Mouse (Mus musculus) forebrain, embryonic 10.5 days (tissue): ENCODE measurements at regions not wholly inside any gene's neighbourhood (a gene's known extent, or its start where the extent isn't known, plus 50 kb on each side); places are given as distances from the start of the nearest gene placed in this dataset.

ENCODE experiments used
- DNase-seq: peaks from one replicate; pipeline ENCODE4 v3.0.0-alpha.2; 2017; ENCODE audit warnings: low spot score; ENCODE audit errors: extremely low spot score
- H3K27ac ChIP-seq: fragments of 300-500 bp; sonication (generic); 2 replicates; pipeline ENCODE4 v1.5.1; 2016; ENCODE audit warnings: mild to moderate bottlenecking
- H3K27me3 ChIP-seq: fragments of 300-500 bp; sonication (generic); 2 replicates; pipeline ENCODE4 v1.6.1; 2016; ENCODE audit warnings: mild to moderate bottlenecking; ENCODE audit not compliant: poor library complexity, severe bottlenecking
- H3K36me3 ChIP-seq: fragments of 300-500 bp; sonication (generic); replicated peaks from 2 replicates; pipeline ENCODE4 v1.6.1; 2016; ENCODE audit warnings: mild to moderate bottlenecking, moderate library complexity
- H3K4me1 ChIP-seq: fragments of 300-500 bp; sonication (generic); 2 replicates; pipeline ENCODE4 v1.6.1; 2016
- H3K4me3 ChIP-seq: fragments of 300-500 bp; sonication (generic); 2 replicates; pipeline ENCODE4 v1.5.1; 2016; ENCODE audit warnings: mild to moderate bottlenecking, moderate library complexity
- H3K9me3 ChIP-seq: fragments of 300-500 bp; sonication (generic); 2 replicates; pipeline ENCODE4 v1.6.1; 2016; ENCODE audit warnings: mild to moderate bottlenecking, moderate library complexity
- WGBS: fragments of 180-500 bp; shearing (Covaris S2); methylation state at CpG from one replicate; pipeline ENCODE4 v1.1.7; 2016; 5-methylcytosine and 5-hydroxymethylcytosine counted together

- no peak overlapping the region for H3K27ac ChIP-seq
- no peak overlapping the region for H3K4me3 ChIP-seq
- no peaks in the 10 kb centered on the region for H3K27me3 ChIP-seq
- 84% methylated on average over 3 of the region's 3 CpGs for WGBS
- no peak for DNase-seq
- H3K36me3 ChIP-seq, result no peaks in the 10 kb centered on the region
- no peaks in the 10 kb centered on the region for H3K4me1 ChIP-seq
- no peaks in the 10 kb centered on the region for H3K9me3 ChIP-seq
Observed at GRCm38 (mm10) chr4:105509091-105509490, 280.6 kb upstream of the Gm12728 start.

- 94% methylated on average over 1 of the region's 1 CpGs for WGBS
- Histone ChIP-seq H3K36me3 (no peaks in the 10 kb centered on the region), H3K9me3 (no peaks in the 10 kb centered on the region), H3K27ac (no peak overlapping the region), H3K4me3 (no peak overlapping the region), H3K27me3 (no peaks in the 10 kb centered on the region), H3K4me1 (no peaks in the 10 kb centered on the region)
- DNase-seq, result no peak
Observed at GRCm38 (mm10) chr4:105510406-105510805, 279.3 kb upstream of the Gm12728 start.

- 85% methylated on average over 2 of the region's 2 CpGs for WGBS
- no peaks in the 10 kb centered on the region for H3K27me3 ChIP-seq
- H3K36me3 ChIP-seq, result no peaks in the 10 kb centered on the region
- H3K9me3 ChIP-seq, result no peaks in the 10 kb centered on the region
- DNase-seq, result no peak
- no peak overlapping the region for H3K27ac ChIP-seq
- H3K4me1 ChIP-seq, result no peaks in the 10 kb centered on the region
- no peak overlapping the region for H3K4me3 ChIP-seq
Observed at GRCm38 (mm10) chr4:105525135-105525534, 264.5 kb upstream of the Gm12728 start.

GRCm38 (mm10) chr4:105526755-105527154 is 262.9 kb upstream of the Gm12728 start:
- Histone ChIP-seq H3K27me3 (no peaks in the 10 kb centered on the region), H3K27ac (no peak overlapping the region), H3K9me3 (no peaks in the 10 kb centered on the region), H3K36me3 (no peaks in the 10 kb centered on the region), H3K4me3 (no peak overlapping the region), H3K4me1 (no peaks in the 10 kb centered on the region)
- 95% methylated on average over 7 of the region's 7 CpGs for WGBS
- no peak for DNase-seq

GRCm38 (mm10) chr4:105527316-105527715 is 262.4 kb upstream of the Gm12728 start:
- Histone ChIP-seq H3K9me3 (no peaks in the 10 kb centered on the region), H3K4me3 (no peak overlapping the region), H3K4me1 (no peaks in the 10 kb centered on the region), H3K27me3 (no peaks in the 10 kb centered on the region), H3K36me3 (no peaks in the 10 kb centered on the region), H3K27ac (no peak overlapping the region)
- WGBS, result 82% methylated on average over 3 of the region's 3 CpGs
- no peak for DNase-seq

GRCm38 (mm10) chr4:105531651-105532425 is 257.8 kb upstream of the Gm12728 start:
- Histone ChIP-seq H3K4me3 (no peak overlapping the region), H3K27me3 (no peaks in the 10 kb centered on the region), H3K27ac (no peak overlapping the region), H3K4me1 (no peaks in the 10 kb centered on the region), H3K9me3 (no peaks in the 10 kb centered on the region), H3K36me3 (no peaks in the 10 kb centered on the region)
- WGBS, result 89% methylated on average over 16 of the region's 16 CpGs
- DNase-seq, result no peak

- 84% methylated on average over 6 of the region's 6 CpGs for WGBS
- H3K4me3 ChIP-seq, result no peak overlapping the region
- H3K9me3 ChIP-seq, result no peaks in the 10 kb centered on the region
- H3K27ac ChIP-seq, result no peak overlapping the region
- no peaks in the 10 kb centered on the region for H3K27me3 ChIP-seq
- H3K36me3 ChIP-seq, result no peaks in the 10 kb centered on the region
- H3K4me1 ChIP-seq, result no peaks in the 10 kb centered on the region
- DNase-seq, result no peak
Observed at GRCm38 (mm10) chr4:105535451-105535850, 254.2 kb upstream of the Gm12728 start.

- DNase-seq, result no peak
- Histone ChIP-seq H3K9me3 (peaks cover 7% of the 10 kb centered on the region; the same call in 1 of the 2 replicates), H3K27me3 (no peaks in the 10 kb centered on the region), H3K4me1 (peaks cover 8% of the 10 kb centered on the region), H3K36me3 (no peaks in the 10 kb centered on the region), H3K4me3 (no peak overlapping the region), H3K27ac (no peak overlapping the region)
- 88% methylated on average over 2 of the region's 2 CpGs for WGBS
Observed at GRCm38 (mm10) chr4:105545486-105545885, 244.2 kb upstream of the Gm12728 start.

GRCm38 (mm10) chr4:105549744-105550440 is 239.8 kb upstream of the Gm12728 start:
- H3K4me1 ChIP-seq, result peaks cover 8% of the 10 kb centered on the region
- H3K36me3 ChIP-seq, result no peaks in the 10 kb centered on the region
- 77% methylated on average over 7 of the region's 7 CpGs for WGBS
- no peak overlapping the region for H3K4me3 ChIP-seq
- no peaks in the 10 kb centered on the region for H3K27me3 ChIP-seq
- H3K27ac ChIP-seq, result 0 out of 2 replicates have a peak overlapping the region, but pooled peaks have one; percentile 15
- DNase-seq, result no peak
- H3K9me3 ChIP-seq, result peaks cover 6% of the 10 kb centered on the region; the same call in 1 of the 2 replicates

GRCm38 (mm10) chr4:105551966-105552685 is 237.5 kb upstream of the Gm12728 start:
- no peaks in the 10 kb centered on the region for H3K36me3 ChIP-seq

GRCm38 (mm10) chr4:105554994-105555393 is 234.7 kb upstream of the Gm12728 start:
- no peak for DNase-seq
- Histone ChIP-seq H3K36me3 (no peaks in the 10 kb centered on the region), H3K4me1 (peaks cover 5% of the 10 kb centered on the region), H3K9me3 (no peaks in the 10 kb centered on the region), H3K27me3 (no peaks in the 10 kb centered on the region), H3K27ac (no peak overlapping the region), H3K4me3 (no peak overlapping the region)
- 85% methylated on average over 8 of the region's 8 CpGs for WGBS

More at GRCm38 (mm10) chr4:105551966-105552685, 237.5 kb upstream of the Gm12728 start:
- Histone ChIP-seq H3K27ac (no peak overlapping the region), H3K4me1 (peaks cover 8% of the 10 kb centered on the region), H3K27me3 (no peaks in the 10 kb centered on the region), H3K9me3 (no peaks in the 10 kb centered on the region), H3K4me3 (no peak overlapping the region)
- 95% methylated on average over 4 of the region's 4 CpGs for WGBS
- DNase-seq, result no peak

GRCm38 (mm10) chr4:105555941-105556340 is 233.7 kb upstream of the Gm12728 start:
- no peak for DNase-seq
- no peak overlapping the region for H3K27ac ChIP-seq
- H3K9me3 ChIP-seq, result no peaks in the 10 kb centered on the region
- no peaks in the 10 kb centered on the region for H3K36me3 ChIP-seq
- no peak overlapping the region for H3K4me3 ChIP-seq
- no peaks in the 10 kb centered on the region for H3K4me1 ChIP-seq
- H3K27me3 ChIP-seq, result no peaks in the 10 kb centered on the region
- 96% methylated on average over 3 of the region's 3 CpGs for WGBS

GRCm38 (mm10) chr4:105557396-105557795 is 232.3 kb upstream of the Gm12728 start:
- no peaks in the 10 kb centered on the region for H3K27me3 ChIP-seq
- no peaks in the 10 kb centered on the region for H3K4me1 ChIP-seq
- H3K4me3 ChIP-seq, result no peak overlapping the region
- H3K27ac ChIP-seq, result no peak overlapping the region
- no peaks in the 10 kb centered on the region for H3K9me3 ChIP-seq
- no peaks in the 10 kb centered on the region for H3K36me3 ChIP-seq
- DNase-seq, result no peak
- WGBS, result 93% methylated on average over 2 of the region's 2 CpGs
